Mouse (Mus musculus): ENCODE results near the gene Gm17509. TPM values are rescaled to one million over a fixed set of nuclear protein-coding genes. Genes with fewer than 3 reads are reported as not detected.
A peak's percentile ranks its signal among the peaks of the same experiment; 100 is the strongest.
"Not testable (repeated sequence)": the region's sequence is repeated elsewhere in the genome, so short reads cannot be mapped to it uniquely, and the experiment has no call there.

Gm17509 gene
- polyA plus RNA-seq, 2 experiments from 2014 or later = 0.32 TPM; not detected in 1

DNA sequence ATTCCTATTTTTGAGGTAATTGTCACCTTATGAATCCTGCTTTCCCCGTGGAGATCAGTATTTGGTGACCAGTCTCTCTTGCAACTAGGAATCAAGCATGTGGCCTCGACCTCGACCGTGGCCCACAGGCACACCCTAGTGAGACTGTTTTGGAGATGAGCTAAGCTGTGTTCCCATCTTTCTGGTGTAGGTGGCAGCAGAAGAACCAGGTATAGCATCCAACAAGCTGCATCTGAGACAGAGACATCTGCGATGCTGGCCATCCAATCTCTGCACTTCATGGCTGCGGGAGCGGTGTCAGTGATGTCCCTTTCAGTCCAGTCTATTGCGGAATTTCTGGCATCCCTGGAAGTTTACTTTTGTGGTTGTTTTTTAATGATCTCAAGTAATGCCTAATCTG is 14.8 kb downstream of the Gm17509 start:
- ATAC-seq = peak; percentile 27

DNA sequence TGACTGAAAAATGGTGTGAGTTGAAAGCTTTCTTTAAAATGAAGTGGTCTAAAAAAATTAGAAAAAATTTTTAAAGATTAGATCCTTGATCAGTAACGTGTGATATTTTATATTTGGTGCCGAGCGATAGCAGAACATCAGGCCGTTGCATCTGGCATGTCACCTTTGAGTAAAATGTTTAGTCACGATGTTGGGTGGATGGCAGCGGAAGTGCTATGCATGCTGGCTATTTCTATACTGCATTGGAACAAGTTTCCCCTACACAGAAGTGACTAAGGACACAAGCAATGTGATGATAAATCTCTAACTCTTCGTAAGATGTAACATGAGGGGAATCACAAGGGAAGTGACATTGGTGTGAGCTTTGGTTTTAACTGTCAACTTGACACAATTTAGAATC is 16.2 kb downstream of the Gm17509 start:
- no peak for ATAC-seq

DNA sequence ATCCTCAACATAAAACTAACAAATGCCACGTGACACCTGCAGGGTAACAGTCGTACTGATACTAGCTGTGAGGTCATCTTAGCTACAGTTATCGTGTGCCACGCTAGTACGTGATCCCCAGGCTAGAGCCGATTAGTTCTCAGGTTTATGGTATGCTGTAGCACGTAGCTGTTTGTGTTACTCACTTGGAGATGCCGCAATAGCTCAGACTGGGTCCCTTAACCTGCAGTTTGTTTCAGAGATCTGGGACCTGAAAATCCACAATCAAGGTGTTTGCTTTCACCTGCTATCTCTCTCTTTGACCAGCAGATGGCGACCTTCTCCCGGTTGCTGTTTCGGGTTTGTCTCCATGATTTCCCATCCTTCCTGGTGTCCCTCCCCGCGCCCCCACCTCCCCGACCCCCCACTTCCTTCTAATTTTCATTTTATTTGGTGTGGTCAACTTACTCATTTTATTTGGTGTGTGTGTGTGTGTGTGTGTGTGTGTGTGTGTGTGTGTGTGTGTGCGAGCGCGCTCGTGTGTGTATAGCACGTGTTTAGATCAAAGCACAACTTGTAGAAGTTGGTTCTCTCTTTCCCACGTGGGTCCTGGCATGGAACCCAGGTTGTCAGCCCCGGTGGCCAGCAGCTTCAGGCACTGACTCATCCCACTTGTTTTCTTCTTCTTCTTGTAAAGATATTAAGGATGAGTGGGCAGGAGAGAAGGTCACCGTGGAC is 18.0 kb downstream of the Gm17509 start:
- ATAC-seq = peak; percentile 63

DNA sequence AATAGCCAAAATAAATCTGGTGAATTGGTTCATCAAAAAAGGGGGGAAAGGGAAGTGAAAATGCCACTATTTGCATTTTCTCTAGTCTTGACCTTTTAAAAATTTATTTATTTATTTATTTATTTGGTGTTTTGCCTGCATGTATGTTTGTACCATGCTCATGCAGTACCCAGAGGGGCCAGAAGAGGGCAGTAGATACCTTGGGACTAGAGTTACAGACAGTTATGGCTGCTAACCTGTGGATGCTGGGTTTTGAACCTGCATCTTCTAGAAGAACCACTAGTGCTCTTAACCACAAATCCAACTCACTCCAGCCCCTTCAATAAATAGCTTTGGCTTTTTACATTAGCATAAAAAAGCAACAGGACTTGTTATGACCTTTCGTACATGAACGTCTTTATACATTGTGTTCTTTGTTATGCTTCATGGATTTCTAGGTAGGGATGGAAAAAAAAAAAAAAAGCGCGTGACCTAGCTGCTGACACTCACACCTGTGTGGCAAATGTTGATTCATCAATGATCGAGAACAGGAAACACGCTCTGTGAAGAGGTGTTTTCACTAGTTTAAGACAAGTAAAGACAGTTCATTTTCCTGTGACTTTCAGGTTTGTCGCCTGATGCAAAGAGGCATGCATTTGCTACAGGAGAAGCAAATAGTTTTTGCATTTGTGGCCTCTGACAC is 22.3 kb downstream of the Gm17509 start:
- peak; percentile 48 for ATAC-seq

DNA sequence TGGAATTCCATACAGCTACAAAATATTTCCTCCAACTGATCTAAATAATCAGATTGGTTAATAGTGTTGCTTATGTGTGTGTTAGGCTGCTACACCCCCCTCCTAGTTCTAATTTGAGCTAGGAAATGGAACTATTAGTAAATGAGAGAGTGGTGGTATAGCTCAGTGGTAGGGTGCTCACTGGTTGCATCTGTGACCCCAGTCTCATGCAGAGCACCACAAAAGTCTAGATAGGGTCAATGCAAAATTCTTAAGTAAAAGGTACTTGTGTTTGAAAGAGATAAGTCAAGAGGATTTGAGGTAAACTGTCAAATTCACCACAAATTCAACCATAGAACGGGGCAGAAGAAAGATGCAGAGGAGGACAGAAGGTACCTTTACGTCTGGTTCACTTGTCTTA is 23.2 kb downstream of the Gm17509 start:
- ATAC-seq = no peak

DNA sequence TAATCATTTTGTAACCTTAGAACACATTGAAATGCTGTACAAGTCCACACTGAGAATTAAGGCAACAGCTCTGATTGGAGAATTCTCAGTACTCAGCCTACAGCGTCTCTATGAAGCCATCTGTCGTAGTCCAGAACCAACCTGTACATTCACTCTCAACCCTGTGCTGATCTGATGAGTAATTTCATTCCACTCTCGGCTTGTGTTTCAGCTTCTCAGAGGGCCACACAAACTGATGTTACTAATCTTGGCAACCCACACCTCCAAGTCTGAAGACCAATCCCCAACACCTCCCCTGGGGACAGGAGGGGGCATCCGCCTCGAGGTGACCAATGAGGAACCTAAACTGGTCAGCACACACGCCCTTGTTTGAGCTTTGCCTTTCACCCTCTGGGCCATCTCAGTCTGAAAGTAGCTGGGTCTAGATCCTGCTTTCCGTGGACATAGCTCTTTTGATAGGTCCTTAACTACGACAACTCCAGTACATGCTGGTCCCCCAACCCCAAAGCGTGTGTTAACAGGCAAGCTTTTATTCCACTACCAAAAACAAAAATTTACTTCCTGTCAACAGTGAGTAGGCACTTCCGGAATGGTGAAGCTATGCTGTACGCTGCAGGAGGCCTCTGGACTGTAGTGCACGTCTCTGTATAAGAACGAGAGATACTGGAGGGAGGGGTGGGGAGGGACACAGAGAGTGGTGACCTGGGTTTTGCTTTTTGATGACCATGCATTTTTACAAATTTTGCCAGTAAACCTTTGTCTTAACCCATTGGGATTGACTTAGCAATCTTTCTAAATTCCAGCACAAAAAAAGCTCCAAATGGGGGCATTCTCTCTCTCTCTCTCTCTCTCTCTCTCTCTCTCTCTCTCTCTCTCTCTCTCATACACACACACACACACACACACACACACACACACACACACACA is 25.0 kb downstream of the Gm17509 start:
- peak; percentile 87 for ATAC-seq

DNA sequence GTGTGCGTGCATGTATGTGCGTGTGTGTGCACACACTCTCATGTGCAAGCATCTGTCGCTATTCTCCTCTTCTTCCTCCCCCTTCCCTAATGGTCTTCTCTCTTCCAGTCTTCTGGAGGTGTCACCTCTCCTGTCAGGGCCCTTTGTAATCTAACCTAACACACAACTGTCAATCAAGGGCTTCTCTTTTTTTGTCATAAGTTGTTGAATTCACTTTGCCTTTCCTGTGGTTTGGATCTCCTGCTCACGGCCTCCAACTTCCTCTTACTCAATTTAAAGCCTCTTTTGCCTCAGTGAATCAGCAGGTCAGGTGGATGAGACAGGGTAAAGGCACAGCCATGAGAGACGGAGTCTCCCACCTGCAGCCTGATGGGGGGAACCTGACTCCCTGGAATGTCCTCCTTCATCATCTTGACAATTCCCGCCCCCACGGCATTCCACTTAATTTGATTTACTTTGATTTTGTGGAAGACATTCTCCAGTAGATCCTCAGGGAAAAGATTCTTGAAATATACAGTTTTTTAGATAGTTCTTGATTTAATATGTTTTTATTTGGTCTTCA is 27.4 kb downstream of the Gm17509 start:
- no peak for ATAC-seq

DNA sequence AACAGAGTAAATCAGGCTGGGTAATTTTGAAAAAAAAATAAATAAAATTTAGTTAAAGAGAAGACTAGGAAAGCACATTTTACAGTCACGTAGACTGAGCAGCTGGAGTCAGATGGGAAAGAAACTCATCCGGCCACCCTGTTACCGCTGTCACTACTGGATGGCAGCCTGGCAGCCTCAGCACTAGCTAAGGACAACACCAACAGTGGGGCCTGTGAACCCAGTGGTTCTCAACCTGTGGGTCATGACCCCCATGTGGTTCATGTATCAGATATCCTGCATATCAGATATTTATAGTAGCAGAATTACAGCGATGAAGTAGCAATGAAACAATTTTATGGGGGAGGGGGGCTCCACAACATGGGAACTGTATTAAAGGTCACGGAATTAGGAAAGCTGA is 28.7 kb downstream of the Gm17509 start:
- ATAC-seq = no peak

DNA sequence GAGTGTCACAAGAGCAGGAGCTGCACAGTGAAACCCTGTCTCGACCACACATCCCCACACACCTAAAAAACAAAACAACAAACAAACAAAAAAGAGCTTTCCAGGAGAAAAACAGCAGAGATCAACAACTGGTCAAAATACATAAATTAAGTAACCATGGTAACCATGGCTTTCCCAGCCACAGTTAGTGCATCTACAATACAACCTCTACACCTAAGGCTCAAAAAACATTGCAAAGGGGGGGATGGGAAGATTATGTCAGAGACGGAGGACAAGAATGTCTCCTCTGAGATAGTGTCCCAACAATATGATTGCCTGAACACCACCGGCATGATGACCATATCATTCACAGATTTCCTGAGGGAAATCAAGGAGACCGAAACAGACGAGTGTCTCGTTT is 35.5 kb downstream of the Gm17509 start:
- ATAC-seq = no peak

DNA sequence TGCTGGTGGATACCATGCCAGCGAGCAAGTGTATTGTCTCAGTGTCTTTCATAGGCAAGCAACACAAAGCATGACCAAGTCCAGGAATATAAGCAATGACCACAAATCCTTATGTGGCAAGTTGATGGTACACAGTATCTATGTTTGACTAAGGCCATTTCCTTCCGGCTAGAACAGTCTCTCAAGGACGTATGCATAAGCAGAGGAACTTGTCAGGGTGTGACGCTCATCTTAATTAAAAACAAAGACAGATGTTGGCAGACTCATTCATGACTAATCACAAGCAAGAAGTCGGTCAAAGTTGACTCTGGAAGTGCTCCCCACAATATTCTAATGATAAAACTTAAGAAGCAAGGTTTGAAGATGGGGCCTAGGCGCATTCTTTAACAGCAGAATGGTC is 37.6 kb downstream of the Gm17509 start:
- no peak for ATAC-seq

DNA sequence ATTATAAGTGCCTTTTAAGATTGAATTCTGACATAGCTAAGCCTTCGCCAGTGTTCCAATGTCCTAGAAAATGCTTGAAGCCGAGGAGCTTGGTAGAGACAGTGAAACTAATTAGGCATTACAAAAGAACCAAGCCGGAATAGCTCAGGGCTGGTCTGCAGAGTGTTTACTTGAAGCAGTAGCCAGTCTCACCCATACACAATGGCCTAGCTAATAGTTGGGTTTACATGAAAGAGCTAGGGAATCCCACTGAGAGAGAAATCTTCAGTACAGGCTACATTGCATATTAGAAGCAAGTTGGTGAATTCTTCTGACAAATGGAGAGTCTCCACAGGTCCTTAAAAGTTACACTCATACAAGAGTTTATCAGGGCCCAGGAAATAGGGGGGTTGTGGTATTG is 40.0 kb downstream of the Gm17509 start:
- ATAC-seq = not testable (repeated sequence)

Other genes starting within 250 kb of the Gm17509 start
- gene Parp8, start 195.5 kb downstream of the Gm17509 start, polyA plus RNA-seq (2017; shearing (Covaris generic)) = 10 to 100 TPM; 16.8 to 25.7 TPM
- 100 to 1,000 TPM; 123 to 124 TPM for gene Emb, start 12.5 kb downstream of the Gm17509 start, polyA plus RNA-seq (2017; shearing (Covaris generic))